Mouse (Mus musculus): ENCODE results near the gene Gm1330. TPM values are rescaled to one million over a fixed set of nuclear protein-coding genes. Genes with fewer than 3 reads are reported as not detected.
"Not testable (repeated sequence)": the region's sequence is repeated elsewhere in the genome, so short reads cannot be mapped to it uniquely, and the experiment has no call there.

The Gm1330 gene
- polyA plus RNA-seq (2015; fragmentation: Nextera tagmentation; extraction: Ambion mirVana), result not detected in 2 replicates

DNA sequence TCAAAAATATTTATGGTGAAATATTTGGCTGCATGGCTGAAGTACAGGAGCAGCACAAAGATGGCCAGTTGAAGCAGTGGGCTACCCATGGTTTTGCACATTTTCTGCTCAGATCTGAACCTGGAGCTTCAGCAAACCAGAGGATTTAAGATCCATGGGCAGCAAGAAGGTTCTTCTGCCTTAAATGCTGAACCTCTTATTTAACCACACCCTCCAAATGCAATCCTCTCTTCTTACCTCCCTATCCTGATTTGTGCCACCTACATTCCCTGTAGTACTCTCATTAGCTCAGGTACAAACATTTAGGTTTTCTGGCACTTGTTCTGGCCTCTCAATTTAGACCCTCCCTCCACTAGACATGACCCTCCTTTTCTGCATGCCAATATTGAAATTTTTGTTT is at the start of gene Gm1330:
Gm1330 (minus strand) TSS at position 101 of the 400 bp plus-strand sequence.
- H3K4me2 ChIP-seq (ENCODE audit: low read depth, low read length), result no peak within 1 kb of the TSS

DNA sequence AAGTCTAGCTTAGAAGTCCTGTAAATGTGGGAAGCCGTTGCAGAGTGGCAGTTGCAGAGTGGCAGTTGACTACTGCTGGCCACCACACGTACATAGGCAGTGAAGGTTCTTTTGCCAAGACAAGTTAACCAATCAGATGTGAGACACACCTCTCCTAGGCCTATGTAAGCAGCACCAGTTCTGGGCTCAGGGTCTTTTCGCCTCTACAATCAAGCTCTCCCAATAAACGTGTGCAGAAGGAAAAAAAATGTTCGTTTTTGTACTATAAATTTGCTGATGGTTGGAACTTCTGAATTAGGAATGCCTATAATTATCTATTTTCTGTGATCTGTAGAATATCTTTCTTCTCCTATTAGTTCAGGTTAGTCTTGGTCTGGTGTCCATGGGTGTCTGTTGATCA is 14.1 kb upstream of the Gm1330 start, which contains the start of gene Gm10750:
Gm10750 (minus strand) TSS at position 101 of the 400 bp plus-strand sequence.
- not testable (repeated sequence) for H3K4me3 ChIP-seq (ENCODE audit: low read length); H3K36me3 ChIP-seq (ENCODE audit: control insufficient read depth, insufficient read depth, low read length); H3K4me1 ChIP-seq (ENCODE audit: control insufficient read depth, insufficient read depth, low read length); H3K27me3 ChIP-seq (replicated peaks; ENCODE audit: control insufficient read depth, insufficient read depth, low read length); ATAC-seq; H3K27ac ChIP-seq (ENCODE audit: low read length); H3K9me3 ChIP-seq (ENCODE audit: control insufficient read depth, low read length); H3K4me2 ChIP-seq (ENCODE audit: low read depth, low read length); H3K9ac ChIP-seq (ENCODE audit: low read depth, low read length)
- 69% methylated on average over 5 of the region's 5 CpGs for WGBS

More for the DNA sequence above, at the start of gene Gm1330:
- ATAC-seq, result no peak
- Histone ChIP-seq H3K9ac (ENCODE audit: low read depth, low read length) (no peak within 1 kb of the TSS), H3K36me3 (ENCODE audit: control insufficient read depth, insufficient read depth, low read length) (no peaks in the 10 kb centered on the region), H3K4me1 (ENCODE audit: control insufficient read depth, insufficient read depth, low read length) (no peaks in the 10 kb centered on the region), H3K27me3 (replicated peaks; ENCODE audit: control insufficient read depth, insufficient read depth, low read length) (no peaks in the 10 kb centered on the region), H3K9me3 (ENCODE audit: control insufficient read depth, low read length) (no peaks in the 10 kb centered on the region), H3K4me3 (ENCODE audit: low read length) (no peak within 1 kb of the TSS), H3K27ac (ENCODE audit: low read length) (no peak within 1 kb of the TSS)

DNA sequence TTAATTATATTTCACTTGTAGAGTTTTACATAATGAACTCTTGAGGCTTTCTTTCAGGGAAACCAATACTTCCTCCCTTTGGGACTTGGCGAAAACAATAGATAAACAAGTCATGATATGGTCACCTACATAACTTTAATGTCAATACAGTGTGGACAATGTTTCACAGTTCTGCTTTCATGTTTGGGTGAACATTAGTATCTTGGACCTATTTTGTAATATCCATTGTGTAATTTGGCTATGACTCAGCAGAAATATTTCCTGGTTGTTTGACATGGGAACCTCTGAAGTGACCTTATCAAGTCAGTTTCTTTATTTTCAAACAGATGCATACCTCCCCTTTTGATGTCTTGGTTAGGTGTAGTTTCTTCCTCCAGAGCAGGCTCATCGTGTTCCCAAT is 1.8 kb upstream of the Gm1330 start:
- Histone ChIP-seq H3K27me3 (replicated peaks; ENCODE audit: control insufficient read depth, insufficient read depth, low read length) (no peaks in the 10 kb centered on the region), H3K9ac (ENCODE audit: low read depth, low read length) (no peak overlapping the region), H3K4me2 (ENCODE audit: low read depth, low read length) (no peak overlapping the region), H3K9me3 (ENCODE audit: control insufficient read depth, low read length) (no peaks in the 10 kb centered on the region), H3K4me3 (ENCODE audit: low read length) (no peak overlapping the region), H3K36me3 (ENCODE audit: control insufficient read depth, insufficient read depth, low read length) (no peaks in the 10 kb centered on the region), H3K4me1 (ENCODE audit: control insufficient read depth, insufficient read depth, low read length) (no peaks in the 10 kb centered on the region), H3K27ac (ENCODE audit: low read length) (no peak overlapping the region)
- no peak for ATAC-seq
- 80% methylated on average over 2 of the region's 2 CpGs for WGBS

DNA sequence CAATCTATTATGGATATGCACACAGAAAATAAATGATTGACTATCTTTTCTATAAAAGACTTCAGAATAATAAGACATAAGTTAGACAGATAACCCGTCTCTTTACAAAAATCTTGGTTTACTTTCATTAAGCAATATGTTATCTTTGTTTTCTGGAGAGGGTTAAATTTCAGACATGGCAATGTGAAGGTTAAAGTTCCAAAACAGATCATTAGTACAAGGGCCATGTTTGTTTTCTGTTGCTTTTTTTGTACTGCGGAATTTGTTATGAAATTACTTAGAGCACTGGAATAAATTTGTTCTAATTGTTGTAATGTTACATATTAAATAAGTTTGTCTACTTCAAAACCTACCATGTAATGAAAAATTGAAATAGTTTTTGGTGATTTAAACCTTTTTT is 7.9 kb downstream of the Gm1330 start:
- ATAC-seq, result no peak
- Histone ChIP-seq H3K4me1 (ENCODE audit: control insufficient read depth, insufficient read depth, low read length) (no peaks in the 10 kb centered on the region), H3K4me3 (ENCODE audit: low read length) (no peak overlapping the region), H3K4me2 (ENCODE audit: low read depth, low read length) (no peak overlapping the region), H3K9ac (ENCODE audit: low read depth, low read length) (no peak overlapping the region), H3K9me3 (ENCODE audit: control insufficient read depth, low read length) (no peaks in the 10 kb centered on the region), H3K27me3 (replicated peaks; ENCODE audit: control insufficient read depth, insufficient read depth, low read length) (no peaks in the 10 kb centered on the region), H3K36me3 (ENCODE audit: control insufficient read depth, insufficient read depth, low read length) (no peaks in the 10 kb centered on the region), H3K27ac (ENCODE audit: low read length) (no peak overlapping the region)
- WGBS, result 87% methylated on average over 2 of the region's 2 CpGs

Other genes starting within 250 kb of the Gm1330 start
- not detected in 2 replicates for gene Cst11, start 231.8 kb downstream of the Gm1330 start, polyA plus RNA-seq (2015; fragmentation: Nextera tagmentation; extraction: Ambion mirVana)
- gene 8030411F24Rik, start 221.2 kb downstream of the Gm1330 start, polyA plus RNA-seq (2015; fragmentation: Nextera tagmentation; extraction: Ambion mirVana), result not detected in 2 replicates
- gene Cst12, start 213.9 kb downstream of the Gm1330 start, polyA plus RNA-seq (2015; fragmentation: Nextera tagmentation; extraction: Ambion mirVana), result 0.44 TPM in 1 of 2 replicates, not detected in the other
- 0.39 TPM in 1 of 2 replicates, not detected in the other for gene Cst8, start 204.5 kb downstream of the Gm1330 start, polyA plus RNA-seq (2015; fragmentation: Nextera tagmentation; extraction: Ambion mirVana)
- gene Cst13, start 183.2 kb downstream of the Gm1330 start, polyA plus RNA-seq (2015; fragmentation: Nextera tagmentation; extraction: Ambion mirVana), result not detected in 2 replicates
- not detected in 2 replicates for gene Cst9, start 168.1 kb downstream of the Gm1330 start, polyA plus RNA-seq (2015; fragmentation: Nextera tagmentation; extraction: Ambion mirVana)
- gene 9230104L09Rik, start 138.2 kb downstream of the Gm1330 start, polyA plus RNA-seq (2015; fragmentation: Nextera tagmentation; extraction: Ambion mirVana), result not detected in 2 replicates
- 337 and 360 TPM in 2 replicates for gene Cst3, start 127.6 kb downstream of the Gm1330 start, polyA plus RNA-seq (2015; fragmentation: Nextera tagmentation; extraction: Ambion mirVana)
- gene Gm10750, start 14.0 kb upstream of the Gm1330 start, polyA plus RNA-seq (2015; fragmentation: Nextera tagmentation; extraction: Ambion mirVana), result not detected in 2 replicates